Mouse (Mus musculus): ENCODE measurements around the gene Coq2. TPM values are rescaled to one million over a fixed set of nuclear protein-coding genes. Genes with fewer than 3 reads are reported as not detected.

The Coq2 gene
- polyA plus RNA-seq, 1 experiment from 2014 or later, result 30.8 TPM

GRCm38 (mm10) chr5:100620952-100621351 lies 54.0 kb downstream of the Coq2 start:
- Histone ChIP-seq H3K27me3 (replicated peaks; ENCODE audit: control insufficient read depth, insufficient read depth, low read length) (no peaks in the 10 kb centered on the region), H3K4me2 (replicated peaks; ENCODE audit: low read depth) (no peak overlapping the region), H3K36me3 (ENCODE audit: control insufficient read depth, insufficient read depth) (no peaks in the 10 kb centered on the region), H3K4me3 (ENCODE audit: low read depth, low read length) (no peak overlapping the region), H3K27ac (ENCODE audit: low read depth, low read length) (no peak overlapping the region), H3K9me3 (ENCODE audit: control insufficient read depth) (no peaks in the 10 kb centered on the region), H3K4me1 (replicated peaks; ENCODE audit: control insufficient read depth, insufficient read depth, low read length) (peaks cover 11% of the 10 kb centered on the region), H3K9ac (ENCODE audit: low read depth, low read length) (no peak overlapping the region)
- 80% methylated on average over 9 of the region's 9 CpGs for WGBS
- TF ChIP-seq CTCF (IDR thresholded peaks at IDR 0.05; ENCODE audit: low read depth), result no peak
- ATAC-seq, result no peak

DNA sequence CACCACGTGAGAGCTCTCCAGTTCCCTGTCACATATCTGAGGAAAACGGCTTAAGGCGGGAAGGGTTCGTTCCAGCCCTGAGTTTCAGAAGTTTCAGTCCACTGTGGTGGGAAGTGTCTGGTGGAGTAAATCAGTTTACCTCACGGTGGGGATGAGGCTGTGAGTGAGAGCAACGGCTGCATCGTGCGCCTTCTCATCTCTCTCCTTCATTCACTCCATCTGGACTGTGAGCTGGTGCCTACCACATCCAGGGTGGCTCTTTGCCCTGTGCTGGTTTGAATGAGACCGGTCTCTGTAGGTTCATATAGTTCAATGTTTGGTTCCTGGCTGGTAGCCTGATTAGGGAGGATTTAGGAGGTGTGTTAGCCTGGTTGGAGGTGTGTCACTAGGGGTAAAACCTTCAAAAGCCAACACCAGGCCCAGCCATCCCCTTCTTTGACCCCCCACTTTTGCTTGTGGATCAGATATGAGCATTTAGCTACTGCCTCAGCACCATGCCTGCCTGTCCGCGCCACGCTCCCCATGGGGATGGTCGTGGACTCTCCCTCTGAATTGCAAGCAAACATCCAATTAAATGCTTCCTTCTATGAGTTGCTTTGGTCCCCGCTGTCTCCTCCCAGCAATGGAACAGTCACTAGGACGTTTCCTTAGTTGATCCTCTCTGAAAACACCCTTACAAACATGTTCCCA lies 55.2 kb downstream of the Coq2 start:
- H3K36me3 ChIP-seq (ENCODE audit: control insufficient read depth, insufficient read depth), result no peaks in the 10 kb centered on the region
- H3K9me3 ChIP-seq (ENCODE audit: control insufficient read depth), result no peaks in the 10 kb centered on the region
- H3K4me3 ChIP-seq (ENCODE audit: low read depth, low read length), result no peak overlapping the region
- no peak overlapping the region for H3K27ac ChIP-seq (ENCODE audit: low read depth, low read length)
- no peak for TF ChIP-seq CTCF (IDR thresholded peaks at IDR 0.05; ENCODE audit: low read depth)
- ATAC-seq, result no peak
- H3K4me2 ChIP-seq (replicated peaks; ENCODE audit: low read depth), result no peak overlapping the region
- H3K4me1 ChIP-seq (replicated peaks; ENCODE audit: control insufficient read depth, insufficient read depth, low read length), result peaks cover 4% of the 10 kb centered on the region
- WGBS, result 92% methylated on average over 15 of the region's 15 CpGs
- no peak overlapping the region for H3K9ac ChIP-seq (ENCODE audit: low read depth, low read length)
- H3K27me3 ChIP-seq (replicated peaks; ENCODE audit: control insufficient read depth, insufficient read depth, low read length), result no peaks in the 10 kb centered on the region

DNA sequence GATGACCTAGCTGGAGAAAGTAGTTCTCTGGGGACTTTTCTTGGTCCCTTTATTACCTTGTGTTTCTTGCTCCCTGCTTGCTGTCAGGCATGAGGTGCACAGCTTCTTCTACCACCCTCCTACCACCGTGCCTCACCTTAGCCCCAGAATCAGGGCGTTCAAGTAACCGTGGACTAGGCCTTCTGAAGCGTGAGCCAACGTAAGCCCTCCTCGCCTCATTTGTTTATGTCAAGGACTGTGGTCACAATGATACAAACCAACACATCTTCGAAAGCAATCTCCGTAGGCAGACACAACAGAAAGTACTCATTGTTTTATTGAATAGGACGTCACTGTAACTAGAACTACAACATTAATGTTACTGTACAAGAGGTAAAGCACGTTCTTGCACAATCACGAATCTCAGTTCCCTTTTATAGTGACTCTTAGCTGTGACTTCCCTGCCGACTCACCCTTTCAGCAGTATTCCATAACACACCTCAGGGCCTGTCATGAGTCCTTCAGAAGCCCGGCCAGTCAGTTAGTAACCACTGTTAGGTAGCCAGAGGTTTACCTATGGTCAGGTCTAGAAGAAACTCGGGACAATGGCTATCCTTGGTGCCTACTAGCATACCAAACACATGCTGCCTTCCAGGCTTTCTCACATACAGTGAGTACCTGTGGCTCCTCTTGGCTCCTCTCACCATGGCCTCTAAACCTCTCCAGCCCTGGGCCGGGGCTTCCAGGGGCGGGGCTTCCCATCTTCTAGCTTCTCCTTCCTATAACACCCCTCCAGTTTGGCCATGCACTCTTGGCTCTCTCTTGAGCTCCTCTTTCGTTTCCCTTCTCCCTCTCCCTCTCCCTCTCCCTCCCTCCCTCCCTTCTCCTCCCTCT lies 60.8 kb downstream of the Coq2 start:
- no peak overlapping the region for H3K9ac ChIP-seq (ENCODE audit: low read depth, low read length)
- 83% methylated on average over 17 of the region's 17 CpGs for WGBS
- no peaks in the 10 kb centered on the region for H3K27me3 ChIP-seq (replicated peaks; ENCODE audit: control insufficient read depth, insufficient read depth, low read length)
- H3K4me3 ChIP-seq (ENCODE audit: low read depth, low read length), result no peak overlapping the region
- ATAC-seq, result no peak
- no peak overlapping the region for H3K4me2 ChIP-seq (replicated peaks; ENCODE audit: low read depth)
- no peaks in the 10 kb centered on the region for H3K4me1 ChIP-seq (replicated peaks; ENCODE audit: control insufficient read depth, insufficient read depth, low read length)
- TF ChIP-seq CTCF (IDR thresholded peaks at IDR 0.05; ENCODE audit: low read depth), result no peak
- H3K36me3 ChIP-seq (ENCODE audit: control insufficient read depth, insufficient read depth), result no peaks in the 10 kb centered on the region
- no peak overlapping the region for H3K27ac ChIP-seq (ENCODE audit: low read depth, low read length)
- H3K9me3 ChIP-seq (ENCODE audit: control insufficient read depth), result no peaks in the 10 kb centered on the region

- 40% methylated on average over 9 of the region's 9 CpGs for WGBS
- Histone ChIP-seq H3K4me3 (ENCODE audit: low read depth, low read length) (no peak overlapping the region), H3K9ac (ENCODE audit: low read depth, low read length) (no peak overlapping the region), H3K27ac (ENCODE audit: low read depth, low read length) (peak overlapping the region; percentile 95), H3K27me3 (replicated peaks; ENCODE audit: control insufficient read depth, insufficient read depth, low read length) (no peaks in the 10 kb centered on the region), H3K4me1 (replicated peaks; ENCODE audit: control insufficient read depth, insufficient read depth, low read length) (peaks cover 7% of the 10 kb centered on the region; the same call in 1 of the 2 replicates), H3K36me3 (ENCODE audit: control insufficient read depth, insufficient read depth) (no peaks in the 10 kb centered on the region), H3K4me2 (replicated peaks; ENCODE audit: low read depth) (peak overlapping the region; percentile 51; the same call in 1 of the 2 replicates), H3K9me3 (ENCODE audit: control insufficient read depth) (no peaks in the 10 kb centered on the region)
- no peak for TF ChIP-seq CTCF (IDR thresholded peaks at IDR 0.05; ENCODE audit: low read depth)
- ATAC-seq, result peak; percentile 86
Observed at GRCm38 (mm10) chr5:100607868-100608267, 67.1 kb downstream of the Coq2 start.

DNA sequence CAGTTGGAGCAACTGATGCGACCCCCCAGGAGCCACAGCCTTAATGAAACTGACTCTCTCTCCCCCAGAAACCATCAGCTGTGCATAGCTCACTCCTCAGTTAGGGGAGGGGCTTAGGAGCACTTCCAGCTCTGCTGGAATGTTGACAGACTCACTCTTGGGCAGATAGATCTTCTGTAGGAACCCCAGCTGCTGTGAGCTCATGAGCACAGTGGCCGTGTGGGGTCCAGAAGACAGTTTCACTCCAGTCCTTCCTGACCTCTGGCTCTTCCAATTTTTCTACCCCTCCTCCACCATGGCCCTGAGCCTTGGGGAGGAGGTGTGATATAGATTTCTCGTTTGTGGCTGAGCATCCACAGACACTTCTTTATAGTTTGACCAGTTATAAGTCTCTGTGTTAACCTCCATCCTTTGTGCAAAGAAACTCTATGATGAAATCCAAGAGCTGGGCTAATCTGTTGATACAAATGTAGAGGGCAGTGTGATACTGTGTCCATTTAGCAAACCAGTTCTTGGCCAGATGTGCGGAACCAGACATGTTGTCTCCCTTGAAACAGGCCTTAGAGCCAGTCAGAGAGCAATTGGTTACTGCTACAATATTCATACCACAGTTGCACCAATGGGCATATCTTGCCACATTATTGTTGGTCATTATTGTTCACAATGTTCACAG lies 67.7 kb downstream of the Coq2 start:
- H3K27me3 ChIP-seq (replicated peaks; ENCODE audit: control insufficient read depth, insufficient read depth, low read length), result no peaks in the 10 kb centered on the region

GRCm38 (mm10) chr5:100605828-100606229 lies 69.1 kb downstream of the Coq2 start:
- peak overlapping the region; percentile 37; the same call in 1 of the 2 replicates for H3K4me2 ChIP-seq (replicated peaks; ENCODE audit: low read depth)
- H3K4me1 ChIP-seq (replicated peaks; ENCODE audit: control insufficient read depth, insufficient read depth, low read length), result peaks cover 7% of the 10 kb centered on the region; the same call in 1 of the 2 replicates
- no peaks in the 10 kb centered on the region for H3K36me3 ChIP-seq (ENCODE audit: control insufficient read depth, insufficient read depth)
- ATAC-seq, result peak; percentile 31
- 14% methylated on average over 9 of the region's 9 CpGs for WGBS
- H3K4me3 ChIP-seq (ENCODE audit: low read depth, low read length), result no peak overlapping the region
- peak overlapping the region; percentile 58 for H3K27ac ChIP-seq (ENCODE audit: low read depth, low read length)
- H3K9me3 ChIP-seq (ENCODE audit: control insufficient read depth), result no peaks in the 10 kb centered on the region
- no peaks in the 10 kb centered on the region for H3K27me3 ChIP-seq (replicated peaks; ENCODE audit: control insufficient read depth, insufficient read depth, low read length)
- H3K9ac ChIP-seq (ENCODE audit: low read depth, low read length), result no peak overlapping the region
- no peak for TF ChIP-seq CTCF (IDR thresholded peaks at IDR 0.05; ENCODE audit: low read depth)

More for the DNA sequence above, 67.7 kb downstream of the Coq2 start:
- H3K36me3 ChIP-seq (ENCODE audit: control insufficient read depth, insufficient read depth), result no peaks in the 10 kb centered on the region
- H3K4me3 ChIP-seq (ENCODE audit: low read depth, low read length), result no peak overlapping the region
- no peaks in the 10 kb centered on the region for H3K9me3 ChIP-seq (ENCODE audit: control insufficient read depth)
- H3K4me1 ChIP-seq (replicated peaks; ENCODE audit: control insufficient read depth, insufficient read depth, low read length), result peaks cover 7% of the 10 kb centered on the region; the same call in 1 of the 2 replicates
- H3K4me2 ChIP-seq (replicated peaks; ENCODE audit: low read depth), result no peak overlapping the region
- H3K9ac ChIP-seq (ENCODE audit: low read depth, low read length), result no peak overlapping the region
- H3K27ac ChIP-seq (ENCODE audit: low read depth, low read length), result peak overlapping the region; percentile 95
- peak; percentile 26 for ATAC-seq
- 44% methylated on average over 4 of the region's 4 CpGs for WGBS
- peak; percentile 32; the same call in 1 of the 2 replicates for TF ChIP-seq CTCF (IDR thresholded peaks at IDR 0.05; ENCODE audit: low read depth)

Other genes starting within 250 kb of the Coq2 start
- 7.0 and 7.9 TPM in 2 replicates for gene Lin54, start 174.5 kb downstream of the Coq2 start, polyA plus RNA-seq (2015; fragmentation: Nextera tagmentation; extraction: Ambion mirVana)
- gene Cops4, start 156.8 kb downstream of the Coq2 start, polyA plus RNA-seq (2015; fragmentation: Nextera tagmentation; extraction: Ambion mirVana), result 76.9 and 77.6 TPM in 2 replicates
- gene Plac8, start 102.9 kb downstream of the Coq2 start, polyA plus RNA-seq (2015; fragmentation: Nextera tagmentation; extraction: Ambion mirVana), result 1,517 and 1,527 TPM in 2 replicates
- 0.82 and 1.0 TPM in 2 replicates for gene Hpse, start 44.6 kb upstream of the Coq2 start, polyA plus RNA-seq (2015; fragmentation: Nextera tagmentation; extraction: Ambion mirVana)
- gene Helq, start 123.5 kb upstream of the Coq2 start, polyA plus RNA-seq (2015; fragmentation: Nextera tagmentation; extraction: Ambion mirVana), result 6.7 and 7.4 TPM in 2 replicates
- 195 and 203 TPM in 2 replicates for gene Mrps18c, start 123.5 kb upstream of the Coq2 start, polyA plus RNA-seq (2015; fragmentation: Nextera tagmentation; extraction: Ambion mirVana)
- gene Abraxas1, start 145.8 kb upstream of the Coq2 start, polyA plus RNA-seq (2015; fragmentation: Nextera tagmentation; extraction: Ambion mirVana), result 10.6 and 12.5 TPM in 2 replicates
- 41.7 and 47.6 TPM in 2 replicates for gene Gpat3, start 170.6 kb upstream of the Coq2 start, polyA plus RNA-seq (2015; fragmentation: Nextera tagmentation; extraction: Ambion mirVana)